Mouse (Mus musculus): ENCODE results near the gene Cnot1. TPM values are rescaled to one million over a fixed set of nuclear protein-coding genes. Genes with fewer than 3 reads are reported as not detected.
A peak's percentile ranks its signal among the peaks of the same experiment; 100 is the strongest.
"Not testable (repeated sequence)": the region's sequence is repeated elsewhere in the genome, so short reads cannot be mapped to it uniquely, and the experiment has no call there.

The Cnot1 gene
- total RNA-seq, 2 experiments from 2014 or later, result 119 to 147 TPM

- DNase-seq (ENCODE audit: low spot score in 2 of 2), result no peak
Measured at GRCm38 (mm10) chr8:95818211-95818610, 10.9 kb upstream of the Cnot1 start.

GRCm38 (mm10) chr8:95817597-95817996 is 10.3 kb upstream of the Cnot1 start:
- no peak for DNase-seq (ENCODE audit: low spot score in 2 of 2)

- no peak for DNase-seq (ENCODE audit: low spot score in 2 of 2)
Measured at GRCm38 (mm10) chr8:95816044-95816708, 8.9 kb upstream of the Cnot1 start.

DNA sequence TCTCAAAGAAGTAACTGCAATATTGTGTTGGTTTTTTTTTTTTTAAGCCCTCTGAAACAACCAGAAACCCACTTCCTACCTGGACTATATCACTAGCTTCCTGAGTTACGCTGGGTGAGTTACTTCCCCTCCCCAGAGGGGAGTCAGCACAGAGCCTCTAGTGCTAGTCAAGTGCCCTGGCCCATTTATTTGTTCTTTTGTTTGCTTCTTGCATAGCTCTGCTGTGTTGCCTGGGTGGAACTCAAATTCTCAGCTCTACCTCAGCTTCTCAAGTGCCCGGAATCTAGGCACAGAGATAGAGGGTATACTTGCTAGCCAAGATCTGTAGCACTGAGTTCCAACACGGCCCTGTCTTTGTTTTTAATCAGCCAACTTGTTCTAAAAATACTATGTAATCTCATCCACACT is 2.9 kb upstream of the Cnot1 start:
- DNase-seq (ENCODE audit: low spot score in 2 of 2), result no peak

GRCm38 (mm10) chr8:95809116-95809515 is 1.9 kb upstream of the Cnot1 start:
- DNase-seq (ENCODE audit: low spot score in 2 of 2), result no peak

GRCm38 (mm10) chr8:95808631-95809030 is 1.4 kb upstream of the Cnot1 start:
- DNase-seq (ENCODE audit: low spot score in 2 of 2), result no peak

DNA sequence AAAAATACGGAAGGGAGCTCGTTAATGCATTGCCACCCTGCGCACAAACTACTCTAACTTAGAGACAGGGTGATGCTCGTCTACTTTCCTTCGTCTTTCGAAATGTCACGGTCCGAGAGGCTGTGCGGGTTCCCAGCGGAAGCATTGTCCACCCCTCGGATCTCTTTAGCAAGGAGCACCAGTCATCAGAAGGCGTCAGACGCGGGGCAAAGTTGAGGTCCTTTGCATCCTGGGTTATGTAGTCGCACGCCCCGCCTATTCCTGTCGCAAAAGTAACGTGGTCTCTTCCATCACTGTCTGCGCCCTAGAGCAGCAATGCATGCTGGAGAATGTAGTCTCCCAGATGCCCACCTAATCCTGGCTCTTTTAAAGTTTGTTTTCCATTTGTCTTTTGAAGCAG is 597 bp upstream of the Cnot1 start:
- peak; percentile 83 to 85 for DNase-seq (ENCODE audit: low spot score in 2 of 2)

DNA sequence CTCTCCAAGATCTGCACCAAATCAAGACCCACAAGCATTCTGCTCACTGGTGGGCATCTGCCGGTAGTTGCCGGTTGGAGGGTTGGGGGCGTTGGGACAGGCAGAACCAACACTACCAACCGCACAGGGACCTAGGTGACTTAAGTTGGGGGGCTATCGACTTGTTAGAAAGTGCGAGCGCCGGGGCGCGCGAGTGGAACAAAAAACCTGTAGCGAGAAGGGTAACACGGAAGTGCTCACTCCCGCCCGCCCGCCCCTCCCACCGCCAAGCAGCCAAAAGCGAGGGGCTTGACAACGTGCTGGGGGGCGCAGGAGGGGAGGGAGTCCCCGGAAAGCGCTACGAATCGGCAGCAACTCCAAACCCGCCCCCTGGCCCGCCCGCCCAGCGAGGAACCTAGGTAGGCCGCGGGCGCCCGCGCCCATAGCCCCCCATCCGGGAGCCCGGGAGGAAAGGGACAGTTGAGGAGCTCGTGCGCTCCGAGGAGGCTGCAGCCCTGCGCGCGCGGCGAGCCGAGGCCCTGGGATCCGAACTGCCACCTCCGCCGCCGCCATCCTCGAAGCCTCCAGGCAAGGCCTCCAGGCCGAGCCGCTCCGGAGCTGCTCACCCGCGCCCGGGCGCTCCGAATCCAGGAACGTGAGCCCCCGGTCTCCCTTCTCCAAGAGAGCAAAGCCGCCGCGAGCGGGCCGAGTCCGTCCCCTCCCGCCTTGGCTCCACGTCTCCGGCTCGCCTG is 638 bp downstream of the Cnot1 start:
- DNase-seq (ENCODE audit: low spot score in 2 of 2), result peak; percentile 29 to 58

GRCm38 (mm10) chr8:95805482-95805881 is 1.8 kb downstream of the Cnot1 start:
- DNase-seq (ENCODE audit: low spot score in 2 of 2), result no peak

DNA sequence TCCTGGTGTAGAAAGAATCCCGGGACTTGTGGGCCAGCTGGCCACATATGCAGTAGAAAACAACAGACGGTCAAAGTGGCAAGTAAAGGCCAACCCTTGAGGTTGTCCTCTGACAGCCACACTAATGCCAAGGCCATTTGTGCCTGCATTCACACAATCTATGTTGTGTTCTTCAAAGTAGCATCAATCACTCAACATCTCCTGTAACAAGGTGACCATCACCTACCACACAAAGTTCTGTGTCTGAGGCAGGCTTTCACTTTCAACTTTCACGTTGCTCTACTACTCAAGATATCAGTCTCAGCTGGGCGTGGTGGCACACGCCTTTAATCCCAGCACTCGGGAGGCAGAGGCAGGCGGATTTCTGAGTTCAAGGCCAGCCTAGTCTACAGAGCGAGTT is 5.0 kb downstream of the Cnot1 start:
- no peak for DNase-seq (ENCODE audit: low spot score in 2 of 2)

DNA sequence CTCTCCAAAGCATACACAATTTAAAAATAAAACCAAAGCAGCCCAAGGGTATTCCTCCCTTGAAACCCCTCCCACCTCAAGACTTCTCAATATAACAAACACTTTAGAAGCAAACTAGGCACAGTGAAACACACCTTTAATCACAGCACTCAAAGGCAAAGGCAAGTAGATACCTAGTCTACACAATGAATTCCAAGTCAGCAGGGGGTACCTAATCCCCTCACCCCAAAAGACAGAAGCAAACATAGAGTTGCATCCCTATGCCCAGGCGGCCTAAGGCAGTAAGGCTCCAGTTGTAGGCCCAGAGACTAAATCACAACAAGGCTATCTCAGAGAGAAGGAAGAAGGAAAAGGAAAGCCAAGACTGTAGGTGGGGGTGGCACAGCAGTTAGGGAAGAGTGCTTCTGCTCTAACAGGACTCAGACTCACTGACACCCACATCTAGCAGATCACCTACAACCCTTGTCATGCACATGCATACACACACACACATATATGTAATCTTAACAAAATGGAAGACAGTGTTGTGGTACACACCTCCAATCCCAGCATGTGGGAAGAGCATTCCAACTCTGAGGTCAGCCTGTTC is 5.7 kb downstream of the Cnot1 start:
- DNase-seq (ENCODE audit: low spot score in 2 of 2), result no peak

DNA sequence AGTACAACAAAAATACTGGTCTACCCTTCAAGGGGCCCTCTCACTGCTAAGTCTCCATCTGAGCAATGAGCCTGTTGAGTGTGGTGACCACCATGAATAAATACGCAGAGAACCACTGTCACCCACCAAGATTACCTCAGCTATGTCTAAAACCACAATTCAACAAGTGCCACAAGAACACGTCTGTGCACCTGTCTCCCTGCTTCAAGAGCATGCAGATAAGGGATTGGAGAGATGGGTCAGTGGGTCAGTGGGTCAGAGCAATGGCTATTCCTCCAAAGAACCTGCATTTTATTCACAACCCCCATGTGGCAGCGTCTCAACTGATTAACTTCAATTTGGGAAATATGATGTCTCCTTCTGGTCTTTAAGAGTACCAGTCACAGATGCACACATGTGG is 6.9 kb downstream of the Cnot1 start:
- DNase-seq (ENCODE audit: low spot score in 2 of 2), result no peak

- DNase-seq (ENCODE audit: low spot score in 2 of 2), result no peak
Measured at GRCm38 (mm10) chr8:95799891-95800290, 7.4 kb downstream of the Cnot1 start.

- no peak for DNase-seq (ENCODE audit: low spot score in 2 of 2)
Measured at GRCm38 (mm10) chr8:95799117-95799516, 8.1 kb downstream of the Cnot1 start.

DNA sequence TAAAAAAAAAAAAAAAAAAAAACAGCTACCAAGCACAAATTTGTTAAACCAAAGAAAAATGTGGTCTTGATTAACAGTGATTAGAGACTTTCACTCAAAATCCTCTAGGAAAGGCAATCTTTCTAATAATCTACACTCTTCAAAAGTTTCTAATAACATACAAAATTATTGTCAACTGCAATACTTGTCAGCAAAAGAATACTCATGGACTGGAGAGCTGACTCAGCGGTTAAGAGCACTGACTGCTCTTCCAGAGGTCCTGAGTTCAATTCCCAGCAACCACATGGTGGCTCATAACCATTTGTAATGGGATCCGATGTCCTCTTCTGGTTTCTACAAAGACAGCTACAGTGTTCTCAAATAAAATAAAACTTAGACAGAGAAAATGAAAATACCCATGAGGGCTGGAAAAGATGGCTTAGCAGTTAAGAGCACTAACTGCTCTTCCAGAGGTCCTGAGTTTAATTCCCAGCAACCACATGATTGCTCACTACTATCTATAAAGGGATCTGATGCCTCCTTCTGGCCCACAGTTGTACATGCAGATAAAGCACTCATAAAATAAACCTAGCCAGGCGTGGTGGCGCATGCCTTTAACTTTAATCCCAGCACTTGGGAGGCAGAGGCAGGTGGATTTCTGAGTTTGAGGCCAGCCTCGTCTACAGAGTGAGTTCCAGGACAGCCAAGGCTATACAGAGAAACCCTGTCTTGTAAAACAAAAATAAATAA is 11.8 kb downstream of the Cnot1 start:
- not testable (repeated sequence) for DNase-seq (ENCODE audit: low spot score in 2 of 2)

- DNase-seq (ENCODE audit: low spot score in 2 of 2), result no peak
Measured at GRCm38 (mm10) chr8:95785591-95785990, 21.7 kb downstream of the Cnot1 start.

- no peak for DNase-seq (ENCODE audit: low spot score in 2 of 2)
Measured at GRCm38 (mm10) chr8:95782628-95783027, 24.6 kb downstream of the Cnot1 start.

GRCm38 (mm10) chr8:95781775-95782174 is 25.5 kb downstream of the Cnot1 start:
- no peak for DNase-seq (ENCODE audit: low spot score in 2 of 2)

GRCm38 (mm10) chr8:95781085-95781484 is 26.2 kb downstream of the Cnot1 start:
- DNase-seq (ENCODE audit: low spot score in 2 of 2), result no peak

DNA sequence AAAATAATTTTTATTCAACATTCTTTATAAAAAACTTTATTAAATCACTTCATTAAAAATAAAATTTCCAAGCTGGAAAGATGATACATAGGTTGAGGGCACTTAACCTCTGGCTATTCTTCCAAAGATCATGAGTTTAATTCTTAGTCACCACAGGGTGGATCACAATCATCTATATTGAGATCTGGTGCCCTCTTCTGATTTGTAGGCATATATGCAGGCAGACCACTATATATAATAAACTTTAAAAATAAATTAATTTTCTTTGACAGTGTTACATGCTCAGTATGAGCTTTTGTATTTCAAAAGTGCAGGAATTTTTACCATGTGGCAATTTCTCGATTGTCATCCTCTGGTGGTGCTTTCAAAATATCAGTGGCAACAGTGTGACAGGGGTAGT is 43.1 kb downstream of the Cnot1 start:
- DNase-seq (ENCODE audit: low spot score in 2 of 2), result no peak

- no peak for DNase-seq (ENCODE audit: low spot score in 2 of 2)
Measured at GRCm38 (mm10) chr8:95760323-95760722, 46.9 kb downstream of the Cnot1 start.

DNA sequence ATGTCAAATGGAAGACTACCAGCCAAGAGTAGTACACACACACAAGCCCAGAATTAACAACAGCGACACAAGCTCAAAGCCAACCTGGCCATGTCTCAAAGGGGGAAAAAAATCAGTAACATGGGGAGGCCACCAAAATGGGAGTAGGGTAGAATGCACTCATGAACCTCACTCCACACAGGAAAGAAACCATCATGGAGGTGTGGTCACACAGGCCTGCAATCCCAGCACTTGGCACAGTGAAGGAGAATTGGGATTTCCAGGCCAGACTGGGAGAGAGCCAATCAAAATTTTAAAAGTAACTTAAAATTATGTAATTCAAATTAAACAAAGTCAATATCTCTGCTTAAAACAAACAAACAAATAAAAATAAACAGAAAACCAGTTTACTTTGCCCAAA is 55.3 kb downstream of the Cnot1 start:
- DNase-seq (ENCODE audit: low spot score in 2 of 2), result no peak

Measured in adrenal gland, adult 18-20 months (tissue).